Mouse (Mus musculus): ENCODE results near the gene A830018L16Rik. TPM values are rescaled to one million over a fixed set of nuclear protein-coding genes. Genes with fewer than 3 reads are reported as not detected.
"Not testable (repeated sequence)": the region's sequence is repeated elsewhere in the genome, so short reads cannot be mapped to it uniquely, and the experiment has no call there.

A830018L16Rik gene
- polyA plus RNA-seq, 1 experiment from 2014 or later = 3.0 TPM

DNA sequence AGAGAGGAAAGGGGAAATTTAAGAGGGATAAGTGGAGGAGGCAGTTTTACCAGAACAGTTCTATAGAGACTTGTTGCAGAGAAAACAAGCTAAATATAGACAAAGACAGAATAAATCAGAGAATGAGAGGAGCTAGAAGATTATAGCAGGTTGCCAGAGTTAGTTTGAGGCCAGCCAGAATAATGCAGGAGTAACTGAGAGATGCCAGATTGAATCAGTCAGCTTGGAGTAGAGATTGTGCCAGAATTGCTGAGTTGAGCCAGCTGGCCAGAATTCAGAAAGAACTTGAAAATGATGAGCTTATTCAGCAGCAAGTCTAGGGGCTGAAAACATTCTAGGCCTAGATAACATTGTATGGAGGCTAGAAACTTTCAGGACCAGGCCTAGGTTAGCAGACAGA is 502.0 kb downstream of the A830018L16Rik start:
- H3K4me2 ChIP-seq (replicated peaks) = no peak overlapping the region
- no peaks in the 10 kb centered on the region for H3K36me3 ChIP-seq
- H3K9me3 ChIP-seq = 0 out of 2 replicates have a peak, but pooled peaks cover 4% of the 10 kb centered on the region
- no peaks in the 10 kb centered on the region for H3K4me1 ChIP-seq (replicated peaks)
- no peak overlapping the region for H3K4me3 ChIP-seq (replicated peaks)
- H3K27me3 ChIP-seq = no peaks in the 10 kb centered on the region
- H3K9ac ChIP-seq (replicated peaks) = no peak overlapping the region
- no peak overlapping the region for H3K27ac ChIP-seq
- ATAC-seq = no peak

- no peak overlapping the region for H3K4me3 ChIP-seq (replicated peaks)
- no peak overlapping the region for H3K9ac ChIP-seq (replicated peaks)
- no peak overlapping the region for H3K27ac ChIP-seq
- no peak for ATAC-seq
- no peaks in the 10 kb centered on the region for H3K36me3 ChIP-seq
- WGBS = 86% methylated on average over 9 of the region's 9 CpGs
- H3K4me1 ChIP-seq (replicated peaks) = no peaks in the 10 kb centered on the region
- H3K9me3 ChIP-seq = no peaks in the 10 kb centered on the region
- H3K27me3 ChIP-seq = no peaks in the 10 kb centered on the region
- H3K4me2 ChIP-seq (replicated peaks) = no peak overlapping the region
Measured at GRCm38 (mm10) chr1:11936984-11937383, 523.1 kb downstream of the A830018L16Rik start.

- Histone ChIP-seq H3K27ac (no peak overlapping the region), H3K27me3 (no peaks in the 10 kb centered on the region), H3K36me3 (no peaks in the 10 kb centered on the region), H3K9me3 (no peaks in the 10 kb centered on the region), H3K4me2 (replicated peaks) (no peak overlapping the region), H3K4me1 (replicated peaks) (no peaks in the 10 kb centered on the region), H3K9ac (replicated peaks) (no peak overlapping the region), H3K4me3 (replicated peaks) (no peak overlapping the region)
- 79% methylated on average over 2 of the region's 2 CpGs for WGBS
- no peak for ATAC-seq
Measured at GRCm38 (mm10) chr1:11959421-11960206, 545.7 kb downstream of the A830018L16Rik start.

GRCm38 (mm10) chr1:11982590-11983136 is 568.8 kb downstream of the A830018L16Rik start:
- 74% methylated on average over 4 of the region's 4 CpGs for WGBS
- no peak overlapping the region for H3K9ac ChIP-seq (replicated peaks)
- no peak overlapping the region for H3K4me3 ChIP-seq (replicated peaks)
- H3K4me1 ChIP-seq (replicated peaks) = no peaks in the 10 kb centered on the region
- no peak for ATAC-seq
- no peaks in the 10 kb centered on the region for H3K36me3 ChIP-seq
- no peak overlapping the region for H3K27ac ChIP-seq
- no peaks in the 10 kb centered on the region for H3K9me3 ChIP-seq
- H3K27me3 ChIP-seq = no peaks in the 10 kb centered on the region
- H3K4me2 ChIP-seq (replicated peaks) = no peak overlapping the region

- no peak overlapping the region for H3K4me3 ChIP-seq (replicated peaks)
- no peak overlapping the region for H3K27ac ChIP-seq
- no peaks in the 10 kb centered on the region for H3K9me3 ChIP-seq
- no peaks in the 10 kb centered on the region for H3K4me1 ChIP-seq (replicated peaks)
- H3K4me2 ChIP-seq (replicated peaks) = no peak overlapping the region
- WGBS = 82% methylated on average over 3 of the region's 3 CpGs
- no peak for ATAC-seq
- H3K27me3 ChIP-seq = no peaks in the 10 kb centered on the region
- no peaks in the 10 kb centered on the region for H3K36me3 ChIP-seq
- H3K9ac ChIP-seq (replicated peaks) = no peak overlapping the region
Measured at GRCm38 (mm10) chr1:11990011-11990410, 576.1 kb downstream of the A830018L16Rik start.

GRCm38 (mm10) chr1:11996297-11996878 is 582.5 kb downstream of the A830018L16Rik start:
- no peak for ATAC-seq
- 90% methylated on average over 2 of the region's 2 CpGs for WGBS
- no peaks in the 10 kb centered on the region for H3K36me3 ChIP-seq
- no peaks in the 10 kb centered on the region for H3K27me3 ChIP-seq
- peaks cover 5% of the 10 kb centered on the region for H3K4me1 ChIP-seq (replicated peaks)
- no peaks in the 10 kb centered on the region for H3K9me3 ChIP-seq
- H3K27ac ChIP-seq = no peak overlapping the region
- no peak overlapping the region for H3K9ac ChIP-seq (replicated peaks)
- no peak overlapping the region for H3K4me2 ChIP-seq (replicated peaks)
- no peak overlapping the region for H3K4me3 ChIP-seq (replicated peaks)

DNA sequence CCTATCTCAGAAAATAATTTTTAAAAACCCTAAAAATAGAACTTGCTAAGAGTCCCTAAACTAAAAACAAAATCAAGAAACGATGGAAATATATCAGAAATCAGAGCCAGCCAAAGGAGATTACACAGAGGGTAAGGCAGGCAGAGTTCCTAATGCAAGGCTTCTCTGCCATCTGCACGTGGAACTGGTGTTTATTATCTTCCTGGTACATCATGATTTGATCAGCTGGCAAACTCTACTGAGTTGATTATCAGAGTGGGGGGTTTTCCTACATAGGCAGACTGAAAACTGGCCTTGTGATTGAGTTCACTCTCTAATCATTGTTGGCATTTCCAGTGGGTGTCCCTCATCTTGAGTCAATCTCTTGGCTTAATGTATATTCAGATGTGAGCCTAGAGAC is 583.7 kb downstream of the A830018L16Rik start:
- Histone ChIP-seq H3K27ac (no peak overlapping the region), H3K9ac (replicated peaks) (no peak overlapping the region), H3K27me3 (no peaks in the 10 kb centered on the region), H3K4me2 (replicated peaks) (no peak overlapping the region), H3K9me3 (no peaks in the 10 kb centered on the region), H3K4me1 (replicated peaks) (peaks cover 5% of the 10 kb centered on the region), H3K4me3 (replicated peaks) (no peak overlapping the region), H3K36me3 (no peaks in the 10 kb centered on the region)
- no peak for ATAC-seq
- WGBS = 79% methylated on average over 2 of the region's 2 CpGs

DNA sequence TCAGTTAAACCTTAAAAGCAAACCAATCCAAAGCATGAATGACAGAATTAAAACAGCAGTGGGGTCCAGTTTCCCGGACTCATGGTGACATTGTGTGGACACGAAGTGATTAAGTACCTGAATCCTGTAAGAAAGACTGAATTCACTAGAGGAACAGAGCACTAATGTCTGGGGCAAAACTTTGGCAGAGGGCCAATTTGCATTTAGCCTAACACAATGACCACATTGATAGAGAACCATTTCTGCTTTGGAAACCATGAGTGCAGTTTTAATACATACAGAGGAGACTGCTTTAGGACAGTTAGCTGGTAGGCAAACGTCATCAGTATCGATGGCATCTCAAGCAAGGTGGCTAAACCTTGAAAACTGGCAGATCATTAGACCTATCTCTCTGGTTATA is 586.7 kb downstream of the A830018L16Rik start:
- Histone ChIP-seq H3K4me3 (replicated peaks) (no peak overlapping the region), H3K27me3 (no peaks in the 10 kb centered on the region), H3K4me2 (replicated peaks) (no peak overlapping the region), H3K9ac (replicated peaks) (no peak overlapping the region), H3K36me3 (no peaks in the 10 kb centered on the region), H3K4me1 (replicated peaks) (peaks cover 5% of the 10 kb centered on the region), H3K27ac (no peak overlapping the region), H3K9me3 (no peaks in the 10 kb centered on the region)
- ATAC-seq = peak; percentile 89
- 35% methylated on average over 4 of the region's 4 CpGs for WGBS

GRCm38 (mm10) chr1:12008789-12009550 is 595.1 kb downstream of the A830018L16Rik start:
- H3K27me3 ChIP-seq = no peaks in the 10 kb centered on the region
- H3K27ac ChIP-seq = no peak overlapping the region
- H3K4me3 ChIP-seq (replicated peaks) = no peak overlapping the region
- no peak overlapping the region for H3K9ac ChIP-seq (replicated peaks)
- H3K4me1 ChIP-seq (replicated peaks) = no peaks in the 10 kb centered on the region
- H3K9me3 ChIP-seq = no peaks in the 10 kb centered on the region
- no peak for ATAC-seq
- H3K36me3 ChIP-seq = no peaks in the 10 kb centered on the region
- H3K4me2 ChIP-seq (replicated peaks) = no peak overlapping the region
- WGBS = 39% methylated on average over 2 of the region's 2 CpGs

GRCm38 (mm10) chr1:12009551-12009846 is 595.6 kb downstream of the A830018L16Rik start:
- no peak overlapping the region for H3K4me2 ChIP-seq (replicated peaks)
- no peaks in the 10 kb centered on the region for H3K4me1 ChIP-seq (replicated peaks)
- no peaks in the 10 kb centered on the region for H3K9me3 ChIP-seq
- no peak overlapping the region for H3K27ac ChIP-seq
- no peaks in the 10 kb centered on the region for H3K36me3 ChIP-seq
- no peak overlapping the region for H3K4me3 ChIP-seq (replicated peaks)
- H3K27me3 ChIP-seq = no peaks in the 10 kb centered on the region
- H3K9ac ChIP-seq (replicated peaks) = no peak overlapping the region
- ATAC-seq = no peak

GRCm38 (mm10) chr1:12010607-12011006 is 596.7 kb downstream of the A830018L16Rik start:
- H3K9me3 ChIP-seq = no peaks in the 10 kb centered on the region
- H3K4me1 ChIP-seq (replicated peaks) = no peaks in the 10 kb centered on the region
- no peak overlapping the region for H3K4me3 ChIP-seq (replicated peaks)
- no peak overlapping the region for H3K4me2 ChIP-seq (replicated peaks)
- H3K27me3 ChIP-seq = no peaks in the 10 kb centered on the region
- no peak overlapping the region for H3K9ac ChIP-seq (replicated peaks)
- 85% methylated on average over 1 of the region's 1 CpGs for WGBS
- no peaks in the 10 kb centered on the region for H3K36me3 ChIP-seq
- ATAC-seq = no peak
- H3K27ac ChIP-seq = no peak overlapping the region

DNA sequence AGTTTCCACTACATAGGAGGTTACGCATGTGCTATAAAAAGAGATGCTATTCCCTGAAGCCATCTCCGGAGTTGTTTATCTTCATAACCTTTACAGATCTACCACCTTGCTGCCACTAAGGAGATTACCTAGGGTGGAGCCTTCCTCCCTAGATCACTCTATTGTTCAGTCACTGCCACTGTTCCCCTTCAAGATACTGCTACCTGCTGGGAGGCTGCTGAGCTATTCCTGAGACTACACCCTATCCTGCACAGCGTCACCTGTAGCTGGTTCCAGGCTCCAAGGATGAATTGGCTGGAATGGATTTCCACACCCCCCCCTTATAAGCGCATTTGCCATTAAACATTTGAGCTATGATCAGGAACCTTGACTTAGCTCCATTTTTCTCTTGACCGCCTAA is 606.7 kb downstream of the A830018L16Rik start:
- not testable (repeated sequence) for H3K4me3 ChIP-seq (replicated peaks); H3K36me3 ChIP-seq; H3K27ac ChIP-seq; ATAC-seq; H3K9ac ChIP-seq (replicated peaks); H3K4me2 ChIP-seq (replicated peaks); H3K4me1 ChIP-seq (replicated peaks); H3K9me3 ChIP-seq; H3K27me3 ChIP-seq
- 84% methylated on average over 5 of the region's 5 CpGs for WGBS

All from midbrain, embryonic 13.5 days (tissue).